Mouse (Mus musculus): ENCODE data around the gene Bbs9. TPM values are rescaled to one million over a fixed set of nuclear protein-coding genes. Genes with fewer than 3 reads are reported as not detected.

Bbs9 gene
- total RNA-seq, 1 experiment, result 10.3 TPM

DNA sequence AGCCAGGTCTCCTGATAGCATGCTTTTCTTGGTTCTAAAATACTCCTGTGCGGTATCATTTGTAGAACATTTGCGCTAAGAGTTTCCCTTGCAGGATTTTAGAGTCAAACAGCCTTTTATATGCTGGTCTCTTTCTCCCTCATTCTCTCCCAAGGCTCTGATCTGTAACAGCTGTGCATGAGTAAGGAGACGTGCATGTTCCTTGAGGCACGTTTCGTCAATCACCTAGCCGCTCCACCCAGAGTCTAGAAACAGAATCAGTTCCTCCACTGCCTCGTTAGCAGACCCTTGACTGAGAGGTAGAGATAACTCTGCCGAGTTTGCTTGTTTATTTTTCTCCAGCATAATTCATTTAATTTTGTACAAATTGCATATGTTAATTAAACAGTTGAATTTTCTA lies 259.4 kb downstream of the Bbs9 start:
- TF ChIP-seq ZC3H11A (IDR thresholded peaks at IDR 0.05; ENCODE audit: borderline replicate concordance, low read depth, low read length), result no peak
- TF ChIP-seq ZNF384 (IDR thresholded peaks at IDR 0.05; ENCODE audit: low read depth, low read length), result no peak
- no peak for TF ChIP-seq CHD2 (IDR thresholded peaks at IDR 0.05; ENCODE audit: low read depth, low read length)
- no peak for TF ChIP-seq HCFC1 (IDR thresholded peaks at IDR 0.05; ENCODE audit: borderline replicate concordance, insufficient read depth, low read length)
- Histone ChIP-seq H3K36me3 (ENCODE audit: control insufficient read depth, insufficient read depth, low read length, poor library complexity, severe bottlenecking) (no peaks in the 10 kb centered on the region), H3K9ac (ENCODE audit: insufficient read depth, low read depth, low read length, poor library complexity, severe bottlenecking) (no peak overlapping the region), H3K27ac (ENCODE audit: insufficient read depth, low read depth, low read length, poor library complexity, severe bottlenecking) (no peak overlapping the region), H3K4me1 (ENCODE audit: control insufficient read depth in 2 of 2, insufficient read depth in 2 of 2, low read length in 2 of 2, poor library complexity in 1 of 2) (0 out of 4 replicates have a peak, but pooled peaks cover 0 to 1% of the 10 kb centered on the region in 2 experiments), H3K4me3 (ENCODE audit: insufficient read depth in 1 of 2, low read depth in 1 of 2, low read length in 2 of 2, poor library complexity in 1 of 2, severe bottlenecking in 1 of 2) (no peak overlapping the region), H3K9me3 (ENCODE audit: control insufficient read depth, insufficient read depth, low read depth, low read length) (no peaks in the 10 kb centered on the region; the same call in 1 of the 2 replicates)
- DNase-seq (ENCODE audit: low read depth, low spot score), result no peak
- in situ Hi-C loops (cut with MboI; ENCODE audit: low sequenced_read_pairs in 2 of 2, unreplicated experiment in 2 of 2), result no loop called here

DNA sequence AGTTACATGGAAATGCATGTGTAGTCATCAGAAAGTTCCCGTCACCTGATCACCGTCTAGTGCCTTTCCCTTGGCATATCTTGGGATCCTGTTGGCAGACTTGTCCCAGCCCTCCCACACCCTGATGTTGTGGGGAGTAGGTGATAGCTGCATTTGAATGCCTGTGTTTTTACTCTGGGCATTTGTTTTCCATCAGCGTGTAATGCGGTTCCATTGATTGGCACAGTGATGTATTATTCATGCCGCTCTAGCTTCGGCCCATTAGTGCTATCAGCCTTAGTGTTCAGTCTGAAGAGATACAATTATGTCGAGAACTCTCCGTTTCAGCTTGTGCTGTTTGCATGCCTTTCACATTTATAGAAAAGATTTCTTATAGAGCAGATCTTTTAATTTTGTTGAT lies 259.9 kb downstream of the Bbs9 start:
- H3K36me3 ChIP-seq (ENCODE audit: control insufficient read depth, insufficient read depth, low read length, poor library complexity, severe bottlenecking), result no peaks in the 10 kb centered on the region
- H3K4me1 ChIP-seq (ENCODE audit: control insufficient read depth in 2 of 2, insufficient read depth in 2 of 2, low read length in 2 of 2, poor library complexity in 1 of 2), result 0 out of 4 replicates have a peak, but pooled peaks cover 0 to 1% of the 10 kb centered on the region in 2 experiments
- in situ Hi-C loops (cut with MboI; ENCODE audit: low sequenced_read_pairs in 2 of 2, unreplicated experiment in 2 of 2), result no loop called here
- TF ChIP-seq CHD2 (IDR thresholded peaks at IDR 0.05; ENCODE audit: low read depth, low read length) (no peak), HCFC1 (IDR thresholded peaks at IDR 0.05; ENCODE audit: borderline replicate concordance, insufficient read depth, low read length) (no peak), ZC3H11A (IDR thresholded peaks at IDR 0.05; ENCODE audit: borderline replicate concordance, low read depth, low read length) (no peak), ZNF384 (IDR thresholded peaks at IDR 0.05; ENCODE audit: low read depth, low read length) (no peak)
- H3K9me3 ChIP-seq (ENCODE audit: control insufficient read depth, insufficient read depth, low read depth, low read length), result no peaks in the 10 kb centered on the region; the same call in 1 of the 2 replicates
- no peak overlapping the region for H3K9ac ChIP-seq (ENCODE audit: insufficient read depth, low read depth, low read length, poor library complexity, severe bottlenecking)
- no peak overlapping the region for H3K27ac ChIP-seq (ENCODE audit: insufficient read depth, low read depth, low read length, poor library complexity, severe bottlenecking)
- no peak overlapping the region for H3K4me3 ChIP-seq (ENCODE audit: insufficient read depth in 1 of 2, low read depth in 1 of 2, low read length in 2 of 2, poor library complexity in 1 of 2, severe bottlenecking in 1 of 2)
- DNase-seq (ENCODE audit: low read depth, low spot score), result no peak

DNA sequence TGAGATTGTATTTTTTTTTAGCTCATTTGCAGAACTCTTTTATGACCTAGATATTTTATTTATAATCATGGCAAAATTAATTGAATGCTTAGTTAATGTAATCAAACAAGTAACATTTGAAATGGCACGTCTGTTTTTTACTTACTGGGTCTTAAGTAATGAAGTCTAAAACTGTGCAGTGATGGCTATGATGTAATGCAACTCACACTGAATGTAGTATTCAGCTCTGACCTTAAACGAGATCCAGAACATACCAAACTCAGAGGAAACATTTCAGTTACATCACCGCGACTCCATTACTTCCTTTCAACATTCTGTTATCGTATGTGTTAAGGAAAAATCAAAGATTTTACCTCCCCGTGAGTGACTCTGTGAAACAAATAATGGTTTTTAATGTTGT lies 262.4 kb downstream of the Bbs9 start:
- Histone ChIP-seq H3K27ac (ENCODE audit: insufficient read depth, low read depth, low read length, poor library complexity, severe bottlenecking) (no peak overlapping the region), H3K4me1 (ENCODE audit: control insufficient read depth in 2 of 2, insufficient read depth in 2 of 2, low read length in 2 of 2, poor library complexity in 1 of 2) (no peaks in the 10 kb centered on the region), H3K9me3 (ENCODE audit: control insufficient read depth, insufficient read depth, low read depth, low read length) (no peaks in the 10 kb centered on the region; the same call in 1 of the 2 replicates), H3K36me3 (ENCODE audit: control insufficient read depth, insufficient read depth, low read length, poor library complexity, severe bottlenecking) (no peaks in the 10 kb centered on the region), H3K9ac (ENCODE audit: insufficient read depth, low read depth, low read length, poor library complexity, severe bottlenecking) (no peak overlapping the region), H3K4me3 (ENCODE audit: insufficient read depth in 1 of 2, low read depth in 1 of 2, low read length in 2 of 2, poor library complexity in 1 of 2, severe bottlenecking in 1 of 2) (no peak overlapping the region)
- DNase-seq (ENCODE audit: low read depth, low spot score), result no peak
- TF ChIP-seq MAFK (IDR thresholded peaks at IDR 0.05; ENCODE audit: insufficient read depth, low read depth, low read length) (no peak), ZC3H11A (IDR thresholded peaks at IDR 0.05; ENCODE audit: borderline replicate concordance, low read depth, low read length) (no peak), CHD2 (IDR thresholded peaks at IDR 0.05; ENCODE audit: low read depth, low read length) (no peak), ZNF384 (IDR thresholded peaks at IDR 0.05; ENCODE audit: low read depth, low read length) (no peak), HCFC1 (IDR thresholded peaks at IDR 0.05; ENCODE audit: borderline replicate concordance, insufficient read depth, low read length) (no peak)
- in situ Hi-C loops (cut with MboI; ENCODE audit: low sequenced_read_pairs in 2 of 2, unreplicated experiment in 2 of 2), result no loop called here

DNA sequence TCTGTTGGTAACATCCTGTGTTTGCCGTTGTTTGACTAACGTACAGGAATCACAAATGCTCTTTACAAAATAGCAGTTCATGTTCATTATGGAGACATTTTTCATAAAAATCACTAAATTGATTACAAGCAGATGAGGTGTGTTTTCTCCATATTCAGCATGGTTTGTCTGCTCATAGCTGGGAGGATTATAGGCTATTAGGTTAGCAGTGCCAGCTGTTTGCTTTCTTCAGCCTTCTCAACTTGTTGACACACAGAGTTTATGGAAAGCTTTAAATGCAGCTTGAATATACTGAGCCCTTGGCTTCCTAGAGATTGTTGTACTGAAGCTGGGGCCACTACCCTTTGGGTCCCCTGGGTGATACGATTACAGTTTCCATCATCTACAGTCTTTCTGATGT lies 263.3 kb downstream of the Bbs9 start:
- Histone ChIP-seq H3K27ac (ENCODE audit: insufficient read depth, low read depth, low read length, poor library complexity, severe bottlenecking) (no peak overlapping the region), H3K9ac (ENCODE audit: insufficient read depth, low read depth, low read length, poor library complexity, severe bottlenecking) (no peak overlapping the region), H3K4me3 (ENCODE audit: insufficient read depth in 1 of 2, low read depth in 1 of 2, low read length in 2 of 2, poor library complexity in 1 of 2, severe bottlenecking in 1 of 2) (no peak overlapping the region), H3K9me3 (ENCODE audit: control insufficient read depth, insufficient read depth, low read depth, low read length) (no peaks in the 10 kb centered on the region; the same call in 1 of the 2 replicates), H3K36me3 (ENCODE audit: control insufficient read depth, insufficient read depth, low read length, poor library complexity, severe bottlenecking) (no peaks in the 10 kb centered on the region), H3K4me1 (ENCODE audit: control insufficient read depth in 2 of 2, insufficient read depth in 2 of 2, low read length in 2 of 2, poor library complexity in 1 of 2) (no peaks in the 10 kb centered on the region)
- in situ Hi-C loops (cut with MboI; ENCODE audit: low sequenced_read_pairs in 2 of 2, unreplicated experiment in 2 of 2), result no loop called here
- DNase-seq (ENCODE audit: low read depth, low spot score), result no peak
- TF ChIP-seq ZNF384 (IDR thresholded peaks at IDR 0.05; ENCODE audit: low read depth, low read length), result no peak
- TF ChIP-seq HCFC1 (IDR thresholded peaks at IDR 0.05; ENCODE audit: borderline replicate concordance, insufficient read depth, low read length), result no peak
- TF ChIP-seq MAFK (IDR thresholded peaks at IDR 0.05; ENCODE audit: insufficient read depth, low read depth, low read length), result no peak
- TF ChIP-seq CHD2 (IDR thresholded peaks at IDR 0.05; ENCODE audit: low read depth, low read length), result no peak
- no peak for TF ChIP-seq ZC3H11A (IDR thresholded peaks at IDR 0.05; ENCODE audit: borderline replicate concordance, low read depth, low read length)

DNA sequence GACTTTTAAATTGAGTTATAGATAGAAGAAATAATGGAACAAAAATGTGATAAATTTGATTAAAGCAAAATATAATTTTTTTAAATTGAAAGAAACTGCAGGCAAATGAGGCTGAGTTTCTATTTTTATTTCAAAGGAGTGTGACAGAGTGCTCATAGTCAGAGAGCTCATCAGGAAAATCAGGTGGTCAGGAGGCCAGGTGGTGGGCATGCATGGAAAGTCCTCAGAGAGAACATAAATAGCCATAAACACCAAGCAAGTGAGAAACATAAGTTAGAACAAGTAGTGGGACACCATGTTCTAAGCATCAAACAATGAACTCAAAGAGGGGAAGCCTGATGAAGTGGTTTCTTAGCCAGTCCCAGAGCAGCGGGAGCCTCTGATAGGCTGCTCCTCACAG lies 266.5 kb downstream of the Bbs9 start:
- Histone ChIP-seq H3K9ac (ENCODE audit: insufficient read depth, low read depth, low read length, poor library complexity, severe bottlenecking) (no peak overlapping the region), H3K4me3 (ENCODE audit: insufficient read depth in 1 of 2, low read depth in 1 of 2, low read length in 2 of 2, poor library complexity in 1 of 2, severe bottlenecking in 1 of 2) (no peak overlapping the region), H3K36me3 (ENCODE audit: control insufficient read depth, insufficient read depth, low read length, poor library complexity, severe bottlenecking) (no peaks in the 10 kb centered on the region), H3K27ac (ENCODE audit: insufficient read depth, low read depth, low read length, poor library complexity, severe bottlenecking) (no peak overlapping the region), H3K9me3 (ENCODE audit: control insufficient read depth, insufficient read depth, low read depth, low read length) (no peaks in the 10 kb centered on the region), H3K4me1 (ENCODE audit: control insufficient read depth in 2 of 2, insufficient read depth in 2 of 2, low read length in 2 of 2, poor library complexity in 1 of 2) (no peaks in the 10 kb centered on the region)
- TF ChIP-seq MAFK (IDR thresholded peaks at IDR 0.05; ENCODE audit: insufficient read depth, low read depth, low read length) (no peak), ZNF384 (IDR thresholded peaks at IDR 0.05; ENCODE audit: low read depth, low read length) (no peak), CHD2 (IDR thresholded peaks at IDR 0.05; ENCODE audit: low read depth, low read length) (no peak), ZC3H11A (IDR thresholded peaks at IDR 0.05; ENCODE audit: borderline replicate concordance, low read depth, low read length) (no peak)
- in situ Hi-C loops (cut with MboI; ENCODE audit: low sequenced_read_pairs in 2 of 2, unreplicated experiment in 2 of 2), result no loop called here
- DNase-seq (ENCODE audit: low read depth, low spot score), result no peak

Measured in ES-E14 (cell line).